Mouse (Mus musculus): ENCODE data around the gene Nkx1-2.

- TF ChIP-seq POLR2A (IDR thresholded peaks at IDR 0.05; ENCODE audit: borderline replicate concordance, extremely low read depth, insufficient read depth, insufficient read length, poor library complexity, severe bottlenecking) (no peak), CTCF (IDR thresholded peaks at IDR 0.05; ENCODE audit: borderline replicate concordance, extremely low read depth, insufficient read depth, insufficient read length) (no peak)
Observed at GRCm38 (mm10) chr7:132580511-132580910, 18.9 kb downstream of the Nkx1-2 start.

Measured in brain, embryonic 14.5 days (tissue).